Mouse (Mus musculus) R1 (cell line): Measurements from ENCODE around the gene Gm17622.

Source experiments
- DNase-seq: peaks from one replicate; pipeline ENCODE4 v3.0.0-alpha.2; 2018; ENCODE audit warnings: low read depth, low spot score

Gm17622 gene

DNA sequence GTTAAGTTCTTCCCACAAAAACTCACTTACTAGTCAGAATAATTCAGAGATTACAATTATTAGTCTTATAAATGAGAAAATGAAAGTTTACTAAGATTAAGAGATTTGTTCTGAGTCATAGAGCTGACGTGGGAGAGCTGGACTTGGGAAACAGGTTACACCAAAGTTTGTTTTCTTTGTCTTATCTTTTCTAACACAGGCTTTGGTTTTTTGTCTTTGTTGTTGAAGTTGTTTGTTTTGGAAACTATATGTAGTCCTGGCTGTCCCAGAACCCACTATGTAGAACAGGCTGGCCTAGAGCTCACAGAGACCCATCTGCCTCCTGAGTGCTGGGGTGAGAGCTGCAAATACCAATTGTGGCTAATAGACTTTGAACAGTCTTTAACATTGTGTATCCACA, 20.7 kb downstream of the Gm17622 start:
- no peak for DNase-seq

DNA sequence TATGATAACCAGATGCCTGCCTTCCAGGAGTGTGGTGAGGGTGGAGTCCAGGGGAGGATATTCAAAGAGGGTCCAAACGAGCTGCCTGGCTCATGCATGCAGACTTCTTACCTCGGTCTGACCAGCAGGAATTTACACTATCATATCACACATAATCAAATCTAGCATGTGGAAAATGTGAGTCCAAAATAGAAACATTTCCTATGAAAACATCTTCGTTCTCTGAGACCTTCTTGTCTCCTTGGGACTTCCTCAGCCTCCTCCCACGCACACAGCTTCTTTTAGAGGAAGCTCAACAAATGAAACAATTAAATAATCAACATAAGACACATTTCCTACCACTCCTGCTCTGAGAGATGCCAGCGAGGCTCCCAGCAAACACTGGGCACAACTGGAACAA, 21.4 kb downstream of the Gm17622 start:
- DNase-seq = no peak

DNA sequence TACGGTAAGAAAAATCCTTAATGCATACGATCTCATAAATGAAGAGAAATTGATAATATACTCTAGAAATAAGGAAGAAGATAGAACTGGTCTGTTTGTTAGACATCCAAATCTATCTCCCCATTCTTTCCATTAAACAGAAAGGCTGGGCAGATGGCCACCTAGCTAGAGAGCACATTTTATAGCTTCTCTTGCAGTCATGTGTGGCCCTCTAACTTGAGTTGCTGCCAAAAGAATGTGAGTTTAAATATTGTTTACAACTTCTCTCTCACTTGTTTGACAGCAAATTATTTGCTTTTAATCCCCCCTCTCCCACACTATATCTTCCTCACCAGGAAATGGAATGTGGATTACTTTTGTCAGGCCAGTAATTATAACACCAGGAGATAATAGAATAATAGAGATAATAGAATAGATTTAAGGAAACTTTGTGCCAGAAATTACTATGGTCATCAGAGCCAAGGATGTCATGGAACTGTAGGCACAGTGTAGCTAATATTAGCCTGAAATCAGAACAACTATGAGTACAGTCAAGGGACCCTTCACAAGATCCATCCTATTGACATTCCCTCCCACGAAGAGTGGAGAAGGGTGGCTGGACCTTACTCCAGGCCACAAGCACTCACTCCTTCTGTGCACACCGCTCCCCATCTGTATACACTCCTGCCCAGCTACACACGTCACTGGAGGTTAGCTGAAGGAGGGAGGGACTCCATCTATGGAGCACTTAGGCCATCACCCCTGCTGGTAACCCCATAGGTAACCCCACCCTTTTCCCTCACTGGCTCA, 23.8 kb downstream of the Gm17622 start:
- no peak for DNase-seq

DNA sequence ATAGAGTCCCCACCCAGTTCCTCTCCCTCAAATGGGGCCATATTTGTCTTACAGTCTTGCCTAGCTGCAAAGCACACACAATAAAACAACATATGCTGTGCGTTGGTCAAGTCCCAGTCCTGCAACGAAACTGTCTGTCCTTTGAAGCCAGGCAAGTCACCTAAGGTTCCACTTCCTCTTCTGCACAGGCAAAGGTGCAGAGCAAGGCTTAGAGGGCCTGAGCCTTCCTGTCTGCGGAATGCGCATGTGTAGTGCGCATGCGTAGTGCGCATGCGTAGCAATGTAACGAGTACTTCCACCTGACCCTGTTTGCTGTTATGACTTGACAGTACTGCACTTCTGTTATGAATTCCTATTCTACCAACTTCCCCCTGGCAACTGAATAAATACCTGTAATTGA, 25.7 kb downstream of the Gm17622 start:
- peak; percentile 78 for DNase-seq

DNA sequence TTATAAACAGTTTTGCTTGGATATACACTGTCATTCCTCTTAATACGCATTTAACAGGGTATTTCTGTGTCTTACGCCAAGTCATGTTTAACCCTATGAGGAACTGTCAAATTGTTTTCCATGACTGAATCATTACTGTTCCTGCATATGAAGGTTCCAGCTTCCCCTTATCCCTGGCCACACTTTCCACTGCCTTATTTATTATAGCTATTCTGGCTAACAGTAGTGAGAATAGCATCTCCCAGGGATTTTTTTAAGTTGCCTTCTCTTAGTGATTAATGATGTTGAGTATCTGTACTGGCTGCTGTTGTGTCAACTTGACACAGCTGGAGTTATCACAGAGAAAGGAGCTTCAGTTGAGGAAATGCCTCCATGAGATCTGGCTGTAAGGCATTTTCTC, 26.8 kb downstream of the Gm17622 start:
- no peak for DNase-seq

GRCm38 (mm10) chr13:96521294-96521693, 30.8 kb downstream of the Gm17622 start:
- DNase-seq = no peak

DNA sequence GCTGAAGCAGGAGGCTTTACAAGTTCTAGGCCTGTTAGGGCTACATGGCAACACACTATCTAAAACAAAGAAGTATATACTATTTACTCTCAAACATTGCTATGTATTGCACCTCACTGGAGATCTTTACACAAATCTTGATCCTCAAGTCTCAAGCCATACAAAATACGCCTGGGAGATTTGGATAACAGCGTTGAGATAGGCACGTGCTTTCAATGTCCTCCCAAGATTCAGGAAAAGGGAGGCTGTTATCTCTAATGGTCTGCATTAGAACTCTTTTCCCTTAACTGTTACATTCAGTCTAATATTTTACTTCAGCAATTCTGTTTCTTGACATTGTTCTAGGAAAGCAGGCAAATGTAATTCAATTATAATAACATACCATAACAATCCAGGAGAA, 36.5 kb downstream of the Gm17622 start:
- no peak for DNase-seq

GRCm38 (mm10) chr13:96527856-96528255, 37.3 kb downstream of the Gm17622 start:
- no peak for DNase-seq

DNA sequence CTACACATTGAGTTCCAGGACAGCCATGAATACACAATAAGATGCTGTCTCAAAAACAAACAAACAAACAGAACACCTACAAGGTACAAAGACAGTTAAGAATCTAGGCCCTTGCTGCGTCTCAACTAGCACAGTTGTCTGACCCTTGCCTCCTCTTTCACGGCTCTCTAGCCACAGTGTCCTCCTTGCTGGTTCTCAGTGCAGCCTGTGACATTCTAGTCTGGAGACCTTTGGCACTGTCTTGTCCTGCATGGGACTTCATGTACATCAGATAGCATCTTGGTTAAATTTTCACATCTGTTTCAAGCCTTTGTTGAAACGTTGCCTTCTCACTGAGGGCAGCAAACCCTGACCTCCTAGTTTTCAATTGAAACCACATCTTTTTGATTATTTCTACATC, 38.2 kb downstream of the Gm17622 start:
- no peak for DNase-seq

DNA sequence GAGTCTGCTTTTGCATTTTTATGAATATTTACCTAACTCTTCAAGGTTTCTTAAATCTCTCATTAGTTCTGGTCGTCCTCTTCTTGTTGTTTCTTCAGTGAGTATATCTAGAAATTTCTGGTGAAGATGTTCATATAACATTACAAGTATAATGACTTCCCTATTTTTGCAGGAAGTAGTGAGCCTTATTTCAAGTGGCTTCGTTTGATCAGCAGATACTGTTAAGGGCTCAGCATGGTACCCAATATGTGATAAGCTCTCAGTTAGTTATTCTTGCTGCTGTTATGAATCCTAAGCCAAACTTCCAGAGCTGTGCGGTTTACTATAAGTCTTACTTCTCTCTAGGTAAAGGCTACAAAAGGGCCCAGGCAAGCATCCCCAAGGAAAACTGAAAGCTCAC, 39.0 kb downstream of the Gm17622 start:
- DNase-seq = no peak

GRCm38 (mm10) chr13:96530064-96530463, 39.5 kb downstream of the Gm17622 start:
- DNase-seq = no peak

DNA sequence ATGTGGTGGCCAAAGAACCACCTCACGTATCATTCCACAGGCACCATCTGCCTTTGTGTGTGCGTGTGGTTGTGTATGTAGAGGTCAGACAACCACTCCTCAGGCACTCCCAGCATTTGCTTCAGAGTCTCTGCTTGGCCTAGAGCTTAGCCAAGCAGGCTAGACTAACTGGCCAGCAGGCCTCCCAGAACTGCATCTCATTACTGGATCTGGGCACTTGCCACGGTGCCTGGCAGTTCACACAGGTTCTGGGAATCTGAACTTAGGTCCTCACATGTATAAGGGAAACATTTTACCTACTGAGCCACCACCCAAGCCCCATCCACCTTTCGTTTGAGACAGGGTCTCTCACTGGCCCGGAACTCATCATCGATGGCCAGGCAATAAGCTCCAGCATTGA, 41.6 kb downstream of the Gm17622 start:
- no peak for DNase-seq

- DNase-seq = no peak
These were observed 43.2 kb downstream of the Gm17622 start for GRCm38 (mm10) chr13:96533742-96534141.

- no peak for DNase-seq
These were observed 46.5 kb downstream of the Gm17622 start for GRCm38 (mm10) chr13:96536821-96537572.

- DNase-seq = no peak
These were observed 47.6 kb downstream of the Gm17622 start for GRCm38 (mm10) chr13:96538103-96538502.
